Mouse (Mus musculus): ENCODE data around the gene Ube2d1.

GRCm38 (mm10) chr10:71261637-71262036 is 23.4 kb downstream of the Ube2d1 start:
- TF ChIP-seq CTCF (IDR thresholded peaks at IDR 0.05; ENCODE audit: control insufficient read depth, insufficient read depth, insufficient read length) (no peak), USF1 (IDR thresholded peaks at IDR 0.05; ENCODE audit: low read depth) (no peak), CEBPB (IDR thresholded peaks at IDR 0.05; ENCODE audit: low read depth) (no peak), MYOD1 (IDR thresholded peaks at IDR 0.05; ENCODE audit: control insufficient read depth, insufficient read length, low read depth) (no peak), MAX (IDR thresholded peaks at IDR 0.05) (no peak)

Data from C2C12 (cell line).